Mouse (Mus musculus) CH12.LX (cell line): ENCODE measurements around the gene Cage1. TPM values are rescaled to one million over a fixed set of nuclear protein-coding genes. Genes with fewer than 3 reads are reported as not detected.

ENCODE experiments used
- DNase-seq: peaks from one replicate; pipeline ENCODE4 v3.0.0-alpha.2; 2013; ENCODE audit errors: extremely low read depth
- H3K27ac ChIP-seq: 2 replicates; pipeline ENCODE4 v1.5.1; 2012; ENCODE audit warnings: low read depth, mild to moderate bottlenecking, control low read depth, moderate library complexity; ENCODE audit not compliant: insufficient read depth
- H3K27me3 ChIP-seq: replicated peaks from 2 replicates; pipeline ENCODE3; 2012; ENCODE audit warnings: inconsistent platforms
- H3K36me3 ChIP-seq, 2 experiments: replicated peaks in 1 of 2; 2 replicates each; pipeline versions ENCODE3 to v1.6.1; 2012; ENCODE audit warnings: inconsistent platforms in 1 of 2, low read length in 1 of 2, mild to moderate bottlenecking in 1 of 2, mixed read lengths in 1 of 2, moderate library complexity in 1 of 2; ENCODE audit not compliant: control insufficient read depth in 1 of 2, insufficient read depth in 1 of 2
- H3K4me1 ChIP-seq, 2 experiments: 2 replicates each; pipeline ENCODE4 v1.6.1; 2012; ENCODE audit warnings: inconsistent platforms in 1 of 2, moderate library complexity in 1 of 2; ENCODE audit not compliant: insufficient read depth in 2 of 2, control insufficient read depth in 1 of 2
- H3K4me2 ChIP-seq: 2 replicates; pipeline ENCODE4 v1.6.1; 2012; ENCODE audit warnings: low read depth, mild to moderate bottlenecking, control low read depth; ENCODE audit not compliant: poor library complexity, insufficient read depth, severe bottlenecking
- H3K4me3 ChIP-seq, 3 experiments: fragments of 150-350 bp in 1 of 3; sonication (generic) in 1 of 3; replicated peaks in 1 of 3; 2 replicates each; pipeline versions ENCODE3 to v1.5.1; 2011 to 2012; ENCODE audit warnings: low read depth in 2 of 3, low read length in 2 of 3, mild to moderate bottlenecking in 2 of 3, moderate library complexity in 2 of 3, control low read depth in 1 of 3, improper control_type of control experiment in 1 of 3, inconsistent platforms in 1 of 3, mixed read lengths in 1 of 3; ENCODE audit not compliant: poor library complexity in 1 of 3
- H3K79me2 ChIP-seq: replicated peaks from 2 replicates; pipeline ENCODE4 v1.6.1; 2012; ENCODE audit warnings: mild to moderate bottlenecking, moderate library complexity; ENCODE audit not compliant: control insufficient read depth, poor library complexity, insufficient read depth, severe bottlenecking; ENCODE audit errors: extremely low read depth
- H3K9ac ChIP-seq: 2 replicates; pipeline ENCODE4 v1.6.1; 2012; ENCODE audit warnings: low read depth, mild to moderate bottlenecking, control low read depth, moderate library complexity; ENCODE audit not compliant: insufficient read depth
- H3K9me3 ChIP-seq: replicated peaks from 2 replicates; pipeline ENCODE3; 2012; ENCODE audit warnings: low read length, inconsistent platforms, mixed read lengths
- BHLHE40 ChIP-seq: IDR thresholded peaks from 2 replicates; pipeline ENCODE4 v1.6.1; 2011; ENCODE audit warnings: mild to moderate bottlenecking, low read depth, low read length, improper control_type of control experiment
- CHD1 ChIP-seq: IDR thresholded peaks from 2 replicates; pipeline ENCODE4 v1.6.1; 2012; ENCODE audit warnings: low read depth, low read length, improper control_type of control experiment, inconsistent platforms
- CHD2 ChIP-seq: IDR thresholded peaks from 2 replicates; pipeline ENCODE4 v1.6.1; 2011; ENCODE audit warnings: low read length, improper control_type of control experiment
- CTCF ChIP-seq, 2 experiments: IDR thresholded peaks in 1 of 2; conservative IDR thresholded peaks in 1 of 2; 2 replicates each; pipeline ENCODE4 v1.5.1; 2011 to 2012; ENCODE audit warnings: low read depth in 2 of 2, low read length in 2 of 2, improper control_type of control experiment in 1 of 2, inconsistent platforms in 1 of 2, mild to moderate bottlenecking in 1 of 2, moderate library complexity in 1 of 2
- E2F4 ChIP-seq: IDR thresholded peaks from 2 replicates; pipeline ENCODE4 v1.6.1; 2011; ENCODE audit warnings: low read depth, low read length, improper control_type of control experiment; ENCODE audit not compliant: insufficient replicate concordance
- ELF1 ChIP-seq: IDR thresholded peaks from 2 replicates; pipeline ENCODE4 v1.6.1; 2014; ENCODE audit warnings: low read depth, mild to moderate bottlenecking, inconsistent platforms, low read length, improper control_type of control experiment
- EP300 ChIP-seq: IDR thresholded peaks from 2 replicates; pipeline ENCODE4 v1.6.1; 2011; ENCODE audit warnings: low read length, improper control_type of control experiment
- ETS1 ChIP-seq: conservative IDR thresholded peaks from 2 replicates; pipeline ENCODE4 v1.6.1; 2012; ENCODE audit warnings: low read depth, mild to moderate bottlenecking, inconsistent platforms, low read length, improper control_type of control experiment, moderate library complexity
- GABPA ChIP-seq: IDR thresholded peaks from 2 replicates; pipeline ENCODE4 v1.6.1; 2012; ENCODE audit warnings: low read depth, low read length, improper control_type of control experiment, inconsistent platforms; ENCODE audit not compliant: insufficient replicate concordance
- HCFC1 ChIP-seq: IDR thresholded peaks from 2 replicates; pipeline ENCODE4 v1.6.1; 2012; ENCODE audit warnings: low read depth, mild to moderate bottlenecking, inconsistent platforms, low read length, improper control_type of control experiment
- IRF4 ChIP-seq: IDR thresholded peaks from 2 replicates; pipeline ENCODE4 v1.6.1; 2014; ENCODE audit warnings: low read depth, mild to moderate bottlenecking, inconsistent platforms, low read length, improper control_type of control experiment
- JUN ChIP-seq: IDR thresholded peaks from 2 replicates; pipeline ENCODE4 v1.6.1; 2011; ENCODE audit warnings: low read depth, mild to moderate bottlenecking, low read length, improper control_type of control experiment, moderate library complexity; ENCODE audit not compliant: insufficient read depth
- JUND ChIP-seq: conservative IDR thresholded peaks from 2 replicates; pipeline ENCODE4 v1.6.1; 2011; ENCODE audit warnings: low read depth, low read length, improper control_type of control experiment
- MAX ChIP-seq: IDR thresholded peaks from 2 replicates; pipeline ENCODE4 v1.6.1; 2011; ENCODE audit warnings: low read length, improper control_type of control experiment
- MAZ ChIP-seq: IDR thresholded peaks from 2 replicates; pipeline ENCODE4 v1.6.1; 2012; ENCODE audit warnings: low read depth, mild to moderate bottlenecking, inconsistent platforms, low read length, improper control_type of control experiment, moderate library complexity
- POLR2A ChIP-seq: IDR thresholded peaks from 2 replicates; pipeline ENCODE4 v1.6.1; 2011; ENCODE audit warnings: low read depth, mild to moderate bottlenecking, improper control_type of control experiment, low read length
- POLR2AphosphoS2 ChIP-seq: IDR thresholded peaks from 2 replicates; pipeline ENCODE4 v1.6.1; 2011; ENCODE audit warnings: low read depth, low read length, improper control_type of control experiment
- RAD21 ChIP-seq: IDR thresholded peaks from 2 replicates; pipeline ENCODE4 v1.6.1; 2011; ENCODE audit warnings: low read depth, mild to moderate bottlenecking, low read length, improper control_type of control experiment, moderate library complexity
- RCOR1 ChIP-seq: conservative IDR thresholded peaks from 2 replicates; pipeline ENCODE4 v1.6.1; 2012; ENCODE audit warnings: low read depth, mild to moderate bottlenecking, inconsistent platforms, low read length, improper control_type of control experiment
- SIN3A ChIP-seq: IDR thresholded peaks from 2 replicates; pipeline ENCODE4 v1.6.1; 2012; ENCODE audit warnings: low read length, improper control_type of control experiment, inconsistent platforms
- SMC3 ChIP-seq: IDR thresholded peaks from 2 replicates; pipeline ENCODE4 v1.6.1; 2011; ENCODE audit warnings: low read depth, low read length, improper control_type of control experiment
- USF2 ChIP-seq: conservative IDR thresholded peaks from 2 replicates; pipeline ENCODE4 v1.6.1; 2011; ENCODE audit warnings: low read depth, low read length, improper control_type of control experiment
- ZMIZ1 ChIP-seq: IDR thresholded peaks from 2 replicates; pipeline ENCODE4 v1.6.1; 2012; ENCODE audit warnings: low read depth, mild to moderate bottlenecking, inconsistent platforms, low read length, improper control_type of control experiment
- dilution Hi-C: fragments of 300-500 bp; cut with MboI; formaldehyde crosslinking; loops from 2 replicates; pipeline ENCODE4 v1.14.3; 2020; ENCODE audit warnings: low sequenced_read_pairs; ENCODE audit not compliant: extremely low pct_unique_long_range_greater_than_20kb, extremely low pct_ligation_motif_present
- in situ Hi-C: fragments of 300-500 bp; cut with MboI; formaldehyde crosslinking; loops from 3 replicates; pipeline ENCODE4 v1.14.3; 2019; ENCODE audit warnings: low sequenced_read_pairs, low pct_ligation_motif_present, low pct_unique_long_range_greater_than_20kb, mixed read lengths
- polyA plus RNA-seq: library from polyadenylated mRNA; unstranded; fragments of >175 nt; gene quantifications from 2 replicates; pipeline ENCODE4 v1.2.1, GENCODE M21; 2012; ENCODE audit warnings: low read depth; ENCODE audit not compliant: insufficient read length
- total RNA-seq, 2 experiments: library from RNA; depleted of rRNA; stranded (reverse); fragments of 300-350 nt in 1 of 2; fragments of >200 nt in 1 of 2; gene quantifications; 2 replicates each; pipeline ENCODE4 v1.2.3; 2012 to 2014

The Cage1 gene
- total and polyA plus RNA-seq, 3 experiments = 1.2 to 1.4 (median 1.3) TPM

GRCm38 (mm10) chr13:37965126-37965914, 71.5 kb downstream of the Cage1 start (continued):
- TF ChIP-seq GABPA (no peak), MAX (peak; percentile 96), JUN (no peak), ETS1 (0 out of 2 replicates have a peak, but pooled peaks have one; percentile 18), E2F4 (no peak), JUND (no peak)
- TF ChIP-seq, all 38 proteins: peak for 22

- Histone ChIP-seq H3K9me3 (no peaks in the 10 kb centered on the region), H3K4me3 (peak overlapping the region; percentile 46 to 51 (median 49)), H3K27ac (peak overlapping the region; percentile 79), H3K36me3 (no peaks in the 10 kb centered on the region), H3K4me1 (peaks cover 21 to 59% of the 10 kb centered on the region in 2 experiments), H3K79me2 (no peaks in the 10 kb centered on the region), H3K4me2 (peak overlapping the region; percentile 96), H3K27me3 (no peaks in the 10 kb centered on the region), H3K9ac (peak overlapping the region; percentile 88)
- dilution Hi-C loops = no loop called here
- in situ Hi-C loops = loop anchor here (5.0 to 25.0 kb wide), 2 partner anchors 427 to 512 kb away; no protein-coding TSS in a partner anchor
- DNase-seq = peak; percentile 50
- TF ChIP-seq CHD1 = no peak; the same call in 1 of the 2 replicates
- TF ChIP-seq ZMIZ1 = no peak
- TF ChIP-seq POLR2A = no peak
- peak in 1 of 2 experiments; percentile 32; a peak in 1 of 4 replicates for TF ChIP-seq CTCF (conservative IDR thresholded peaks at IDR 0.05 in 1 of 2, IDR thresholded peaks at IDR 0.05 in 1 of 2; ENCODE audit: low read depth in 2 of 2, low read length in 2 of 2)
- peak; percentile 62 for TF ChIP-seq ETS1
- TF ChIP-seq RAD21 = peak; percentile 20
- no peak for TF ChIP-seq E2F4
- peak; percentile 55 for TF ChIP-seq SIN3A
Observed at GRCm38 (mm10) chr13:37964128-37965087, 72.5 kb downstream of the Cage1 start.

- Histone ChIP-seq H3K9me3 (peaks cover 5% of the 10 kb centered on the region), H3K4me2 (peak overlapping the region; percentile 96), H3K27ac (no peak overlapping the region), H3K4me1 (peaks cover 21 to 65% of the 10 kb centered on the region in 2 experiments), H3K9ac (peak overlapping the region; percentile 59), H3K36me3 (no peaks in the 10 kb centered on the region), H3K79me2 (no peaks in the 10 kb centered on the region), H3K4me3 (peak overlapping the region; percentile 49 to 52 (median 51)), H3K27me3 (no peaks in the 10 kb centered on the region)
- peak; percentile 89 for DNase-seq
- in situ Hi-C loops (loop anchor here (5.0 to 25.0 kb wide), 2 partner anchors 426 to 511 kb away; no protein-coding TSS in a partner anchor), dilution Hi-C loops (no loop called here)
- TF ChIP-seq SIN3A (peak; percentile 66; the same call in 1 of the 2 replicates), USF2 (no peak), ELF1 (peak; percentile 69), SMC3 (peak; percentile 57), EP300 (no peak), POLR2A (0 out of 2 replicates have a peak, but pooled peaks have one; percentile 26), JUND (peak; percentile 66; the same call in 1 of the 2 replicates), BHLHE40 (peak; percentile 38; the same call in 1 of the 2 replicates), ETS1 (peak; percentile 61), HCFC1 (peak; percentile 39; the same call in 1 of the 2 replicates), CHD2 (peak; percentile 26; the same call in 1 of the 2 replicates), RCOR1 (no peak), JUN (peak; percentile 52; the same call in 1 of the 2 replicates), MAZ (peak; percentile 86; the same call in 1 of the 2 replicates), POLR2AphosphoS2 (no peak), IRF4 (peak; percentile 71; the same call in 1 of the 2 replicates)
Observed at GRCm38 (mm10) chr13:37963354-37964007, 73.4 kb downstream of the Cage1 start.
